Mouse (Mus musculus) cerebellum, adult 2 months (tissue): ENCODE data around the gene Sike1.

Experiments used
- CTCF ChIP-seq: fragments of 200-500 bp; IDR thresholded peaks from 2 replicates; pipeline ENCODE4 v1.5.1; 2011; ENCODE audit warnings: low read depth, mild to moderate bottlenecking, control low read depth, low read length, moderate library complexity, borderline replicate concordance; ENCODE audit not compliant: insufficient read depth
- POLR2A ChIP-seq: fragments of 200-500 bp; IDR thresholded peaks from 2 replicates; pipeline ENCODE4 v1.6.1; 2011; ENCODE audit warnings: low read length, control low read depth, borderline replicate concordance; ENCODE audit not compliant: insufficient read depth

DNA sequence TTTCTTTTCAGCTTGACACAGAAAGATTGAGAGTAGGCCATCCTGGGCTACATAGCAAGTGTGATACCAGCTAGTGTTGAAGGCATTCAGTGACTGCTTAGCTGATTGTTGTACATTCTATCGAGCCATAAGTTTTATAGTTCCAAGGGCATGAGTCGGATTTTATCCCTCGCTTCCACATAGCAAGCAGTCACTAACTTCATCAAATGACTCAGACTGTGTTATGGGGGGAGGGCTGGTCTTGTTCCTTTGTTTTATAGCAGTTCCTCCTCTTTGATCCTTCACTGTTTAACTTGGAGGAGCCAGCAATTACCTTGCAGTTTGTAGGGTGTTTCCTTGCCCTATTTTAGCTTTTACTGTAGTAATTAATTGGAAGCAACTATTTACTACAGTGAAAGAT, 2.1 kb downstream of the Sike1 start:
- TF ChIP-seq CTCF (no peak), POLR2A (no peak)
